11 mouse cellular contexts compared by ENCODE assay signal in the genomic region with DNA sequence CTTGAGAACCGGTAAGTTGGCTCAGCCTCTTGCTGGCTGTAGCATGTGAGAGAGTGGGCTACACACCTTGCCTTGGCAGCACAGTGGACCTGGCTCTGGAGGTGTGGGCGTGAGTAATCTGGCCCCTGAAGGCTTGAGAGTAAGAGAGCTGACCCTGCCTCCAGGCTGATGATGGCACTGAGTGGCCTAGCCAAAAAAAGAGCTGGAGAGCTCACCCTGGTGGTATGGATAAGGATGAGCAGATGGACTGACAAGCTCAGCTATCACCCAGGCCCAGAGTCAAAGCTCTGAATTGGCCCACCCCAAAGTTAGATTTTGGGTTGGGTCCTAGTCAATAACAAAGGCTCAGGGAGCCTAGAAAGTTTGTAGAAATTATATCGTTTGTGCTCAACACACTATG. TPM values are rescaled to one million over a fixed set of nuclear protein-coding genes. Genes with fewer than 3 reads are reported as not detected.
DNase-seq lines count a peak whose midpoint lies in the region; ATAC-seq and TF ChIP-seq lines count a peak whose summit lies in the region.
"Had no signal": no experiment of that assay in that cellular context is flagged by ENCODE, and none has a peak within 500 bp of the region (broad histone marks: within the 10 kb centered on the region; RNA-seq: fewer than 3 reads in every experiment).

No protein-coding gene starts in this region.

- TF ChIP-seq EP300 in stomach, postnatal 0 days (optimal IDR thresholded peaks at IDR 0.05), result no peak

- no peaks in the 10 kb centered on the region for H3K36me3 ChIP-seq in intestine, postnatal 0 days (ENCODE audit: control insufficient read depth, insufficient read depth)
- no peaks in the 10 kb centered on the region for H3K36me3 ChIP-seq in intestine, embryonic 15.5 days
- H3K36me3 ChIP-seq in stomach, postnatal 0 days (ENCODE audit: control insufficient read depth, insufficient read depth, low read length), result no peaks in the 10 kb centered on the region
- H3K36me3 ChIP-seq: hindbrain, embryonic 15.5 days had no signal

- DNase-seq in retina, postnatal 1 day, result peak; percentile 14
- DNase-seq in retina, embryonic 14.5 days (ENCODE audit: low spot score), result no peak
- DNase-seq in cerebellum, adult 2 months, result peak; percentile 9 to 10
- DNase-seq in stomach, postnatal 0 days (ENCODE audit: low spot score), result no peak
- no peak for DNase-seq in ovary, postnatal 10 days (ENCODE audit: low spot score)
- DNase-seq: right cerebral cortex, adult 18-20 months had no signal

- no peak for TF ChIP-seq POLR2A in cerebellum, adult 2 months (IDR thresholded peaks at IDR 0.05; ENCODE audit: borderline replicate concordance, insufficient read depth, low read length)

- no peaks in the 10 kb centered on the region for H3K27me3 ChIP-seq in intestine, postnatal 0 days (replicated peaks; ENCODE audit: control insufficient read depth, insufficient read depth, low read length)
- H3K27me3 ChIP-seq in intestine, embryonic 15.5 days (replicated peaks), result no peaks in the 10 kb centered on the region
- no peaks in the 10 kb centered on the region for H3K27me3 ChIP-seq in cerebellum, adult 2 months (ENCODE audit: control insufficient read depth, insufficient read depth, low read length)
- no peaks in the 10 kb centered on the region for H3K27me3 ChIP-seq in stomach, postnatal 0 days (ENCODE audit: control insufficient read depth, insufficient read depth, low read length)
- H3K27me3 ChIP-seq: hindbrain, embryonic 15.5 days; megakaryocyte, embryonic 14.5 days had no signal

- no peak overlapping the region for H3K27ac ChIP-seq in intestine, postnatal 0 days (ENCODE audit: low read depth, low read length)
- no peak overlapping the region for H3K27ac ChIP-seq in intestine, embryonic 15.5 days
- no peak overlapping the region for H3K27ac ChIP-seq in cerebellum, adult 2 months (ENCODE audit: insufficient read depth, low read length)
- no peak overlapping the region for H3K27ac ChIP-seq in stomach, postnatal 0 days (replicated peaks)
- H3K27ac ChIP-seq: hindbrain, embryonic 15.5 days had no signal

- no peak overlapping the region for H3K4me2 ChIP-seq in intestine, postnatal 0 days (replicated peaks; ENCODE audit: low read depth)
- no peak overlapping the region for H3K4me2 ChIP-seq in intestine, embryonic 15.5 days (replicated peaks)
- no peak overlapping the region for H3K4me2 ChIP-seq in stomach, postnatal 0 days (replicated peaks; ENCODE audit: low read depth)
- H3K4me2 ChIP-seq: hindbrain, embryonic 15.5 days had no signal

- no peak overlapping the region for H3K4me3 ChIP-seq in intestine, postnatal 0 days (ENCODE audit: low read depth, low read length)
- no peak overlapping the region for H3K4me3 ChIP-seq in intestine, embryonic 15.5 days (replicated peaks)
- H3K4me3 ChIP-seq in cerebellum, adult 2 months (replicated peaks; ENCODE audit: insufficient read depth, low read depth, low read length), result no peak overlapping the region
- no peak overlapping the region for H3K4me3 ChIP-seq in stomach, postnatal 0 days (ENCODE audit: low read depth, low read length)
- H3K4me3 ChIP-seq: hindbrain, embryonic 15.5 days; megakaryocyte, embryonic 14.5 days had no signal

- 71% methylated on average over 3 of the region's 3 CpGs for WGBS in intestine, postnatal 0 days
- WGBS in intestine, embryonic 15.5 days, result 67% methylated on average over 3 of the region's 3 CpGs
- 45% methylated on average over 3 of the region's 3 CpGs for WGBS in cerebellum, adult 2 months
- 74% methylated on average over 3 of the region's 3 CpGs for WGBS in stomach, postnatal 0 days

- H3K9ac ChIP-seq in intestine, postnatal 0 days (ENCODE audit: low read depth, low read length), result no peak overlapping the region
- H3K9ac ChIP-seq in intestine, embryonic 15.5 days, result no peak overlapping the region
- H3K9ac ChIP-seq in stomach, postnatal 0 days (ENCODE audit: low read length), result no peak overlapping the region
- H3K9ac ChIP-seq: hindbrain, embryonic 15.5 days had no signal

- H3K9me3 ChIP-seq in intestine, postnatal 0 days (ENCODE audit: control insufficient read depth), result no peaks in the 10 kb centered on the region
- H3K9me3 ChIP-seq in intestine, embryonic 15.5 days, result no peaks in the 10 kb centered on the region
- no peaks in the 10 kb centered on the region for H3K9me3 ChIP-seq in stomach, postnatal 0 days (ENCODE audit: control insufficient read depth, low read length)
- H3K9me3 ChIP-seq: hindbrain, embryonic 15.5 days; megakaryocyte, embryonic 14.5 days had no signal

- TF ChIP-seq CTCF in intestine, postnatal 0 days (IDR thresholded peaks at IDR 0.05; ENCODE audit: low read depth), result peak; percentile 37; the same call in 1 of the 2 replicates
- 0 out of 2 replicates have a peak, but pooled peaks have one; percentile 14 for TF ChIP-seq CTCF in cerebellum, adult 2 months (IDR thresholded peaks at IDR 0.05; ENCODE audit: borderline replicate concordance, insufficient read depth, low read depth, low read length)
- peak; percentile 28; the same call in 1 of the 2 replicates for TF ChIP-seq CTCF in stomach, postnatal 0 days (IDR thresholded peaks at IDR 0.05; ENCODE audit: low read depth)

- no peak for ATAC-seq in intestine, postnatal 0 days
- no peak for ATAC-seq in intestine, embryonic 15.5 days
- ATAC-seq in stomach, postnatal 0 days (ENCODE audit: low FRiP score, low TSS enrichment), result no peak

- no peaks in the 10 kb centered on the region for H3K4me1 ChIP-seq in intestine, postnatal 0 days (replicated peaks; ENCODE audit: control insufficient read depth, insufficient read depth, low read length)
- no peaks in the 10 kb centered on the region for H3K4me1 ChIP-seq in intestine, embryonic 15.5 days (replicated peaks)
- H3K4me1 ChIP-seq in cerebellum, adult 2 months (ENCODE audit: control insufficient read depth, insufficient read depth, low read length), result no peaks in the 10 kb centered on the region
- no peaks in the 10 kb centered on the region for H3K4me1 ChIP-seq in stomach, postnatal 0 days (replicated peaks; ENCODE audit: control insufficient read depth, insufficient read depth)
- H3K4me1 ChIP-seq: hindbrain, embryonic 15.5 days; megakaryocyte, embryonic 14.5 days had no signal

RNA-seq across cellular contexts. Expression of gene Stpg2, which starts 52.8 kb away (rescaled TPM):
- polyA plus RNA-seq in intestine, postnatal 0 days (2015; fragmentation: Nextera tagmentation; extraction: Ambion mirVana), result not detected in 2 replicates
- 0.08 TPM in 1 of 2 replicates, not detected in the other for polyA plus RNA-seq in intestine, embryonic 15.5 days (2015; fragmentation: Nextera tagmentation; extraction: Ambion mirVana)
- polyA plus RNA-seq in cerebellum, adult 2 months (2012; rRNA removed), result 0.03 TPM in 2 replicates
- polyA plus RNA-seq in stomach, postnatal 0 days (2015; fragmentation: Nextera tagmentation; extraction: Ambion mirVana), result not detected in 2 replicates
- polyA plus RNA-seq: thymus, postnatal 0 days had no signal

Comparison
In these comparisons a context has a peak if more than half of its experiments do, and no peak if none do; other contexts are left out.
1. DNase-seq: peak in retina, postnatal 1 day (single experiment) and cerebellum, adult 2 months (2 of 2); none in retina, embryonic 14.5 days (single experiment), stomach, postnatal 0 days (single experiment) and ovary, postnatal 10 days (single experiment).
2. Peak in every context shown above with its lines, with median percentiles within 50 percentile points of each other: CTCF ChIP-seq.